Mouse (Mus musculus): ENCODE measurements around the gene Olfr138. TPM values are rescaled to one million over a fixed set of nuclear protein-coding genes. Genes with fewer than 3 reads are reported as not detected.

Olfr138 gene
- not detected for total RNA-seq (2021)
- long read RNA-seq, experiment 1 = 0 reads
- long read RNA-seq, experiment 2 = 0 reads

DNA sequence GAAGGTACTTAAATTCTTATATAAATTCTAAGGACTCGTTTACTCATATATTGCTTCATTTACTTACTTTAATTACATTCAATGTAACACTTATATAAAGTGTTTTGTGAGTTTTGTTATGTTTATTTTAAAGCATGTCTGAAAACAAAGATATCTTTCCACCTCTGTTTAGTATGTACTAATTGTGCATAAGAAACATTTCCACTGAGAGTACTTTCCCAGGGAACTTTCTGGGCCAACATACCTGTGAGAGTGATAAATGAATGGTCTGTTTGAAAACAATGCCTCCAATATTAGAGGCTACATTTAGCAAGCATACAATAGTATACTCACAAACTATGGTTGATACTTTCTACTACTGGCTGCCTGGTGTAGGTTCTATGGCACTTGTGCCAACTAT is at the start of gene Olfr138:
Olfr138 (plus strand) TSS at position 301 of the 400 bp plus-strand sequence.
- intact Hi-C loops (cut with DNase I) = no loop called here
- DNase-seq = no peak

DNA sequence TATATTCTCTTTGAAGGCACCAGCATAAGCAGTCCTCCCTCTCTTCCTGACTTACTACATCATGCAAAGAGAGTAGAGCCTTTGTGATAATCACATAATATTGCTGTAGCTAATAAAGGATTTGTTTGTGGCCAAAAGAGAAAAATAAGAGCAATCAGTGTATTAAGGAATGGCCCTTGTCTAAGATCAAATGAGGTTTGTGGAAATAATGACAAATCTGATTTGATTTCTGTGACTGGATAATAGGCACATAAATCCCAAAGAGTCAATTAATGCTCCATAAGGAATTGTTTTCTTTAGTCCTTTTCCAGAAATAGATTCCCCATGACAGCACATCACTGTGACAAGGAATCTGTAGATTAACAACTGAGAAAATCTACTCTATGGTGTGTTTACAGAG is 46.6 kb downstream of the Olfr138 start, which contains the start of gene Olfr137:
Olfr137 (minus strand) TSS at position 101 of the 400 bp plus-strand sequence.
- no peak for DNase-seq
- intact Hi-C loops (cut with DNase I) = no loop called here

Other genes starting within 250 kb of the Olfr138 start
- not detected for gene Olfr129, start 201.0 kb upstream of the Olfr138 start, total RNA-seq (2021)
- not detected for gene Olfr130, start 197.1 kb upstream of the Olfr138 start, total RNA-seq (2021)
- gene Olfr131, start 172.3 kb upstream of the Olfr138 start, total RNA-seq (2021) = not detected
- gene Olfr132, start 126.5 kb upstream of the Olfr138 start, total RNA-seq (2021) = not detected
- not detected for gene Olfr133, start 115.8 kb upstream of the Olfr138 start, total RNA-seq (2021)
- gene Olfr134, start 89.6 kb upstream of the Olfr138 start, total RNA-seq (2021) = not detected
- gene Olfr135, start 56.7 kb upstream of the Olfr138 start, total RNA-seq (2021) = not detected
- gene Olfr137, start 46.5 kb downstream of the Olfr138 start, total RNA-seq (2021) = not detected
- not detected for gene Olfr136, start 68.8 kb downstream of the Olfr138 start, total RNA-seq (2021)
- not detected for gene Esp36, start 159.2 kb downstream of the Olfr138 start, total RNA-seq (2021)